Mouse (Mus musculus) olfactory bulb, adult 2 months (tissue): ENCODE measurements around the gene Hsd3b4.
"Not testable (repeated sequence)": the region's sequence is repeated elsewhere in the genome, so short reads cannot be mapped to it uniquely, and the experiment has no call there.

Experiments
- CTCF ChIP-seq: fragments of 200-500 bp; IDR thresholded peaks from 2 replicates; pipeline ENCODE4 v1.5.1; 2012; ENCODE audit warnings: low read depth, mild to moderate bottlenecking, low read length, moderate library complexity; ENCODE audit not compliant: insufficient read depth
- POLR2A ChIP-seq: fragments of 200-500 bp; IDR thresholded peaks from 2 replicates; pipeline ENCODE4 v1.6.1; 2012; ENCODE audit warnings: mild to moderate bottlenecking, low read depth, low read length, moderate library complexity; ENCODE audit not compliant: insufficient read depth

DNA sequence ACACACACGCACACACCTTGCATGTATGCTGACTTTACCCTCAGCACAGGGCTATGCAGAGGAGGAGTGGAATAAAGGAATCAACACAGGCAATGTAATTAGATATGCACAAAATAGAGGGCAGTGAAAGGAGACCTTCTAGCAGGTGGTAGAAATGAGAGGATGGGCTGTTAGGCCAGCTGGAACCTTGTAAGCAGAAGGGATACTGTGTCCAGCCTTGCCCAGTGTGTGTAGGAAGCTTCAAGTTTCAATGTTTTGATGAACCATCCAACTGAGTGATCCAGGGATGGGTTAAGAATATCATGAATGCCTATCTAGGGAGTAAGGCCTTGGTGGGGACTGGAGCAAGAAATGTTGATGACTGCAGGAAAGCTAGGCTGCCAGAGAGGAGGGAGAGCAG lies 38.2 kb upstream of the Hsd3b4 start:
- TF ChIP-seq CTCF, POLR2A: not testable (repeated sequence)
